Mouse (Mus musculus) megakaryocyte, embryonic 14.5 days (primary cell): ENCODE results near the gene Fam186a. TPM values are rescaled to one million over a fixed set of nuclear protein-coding genes. Genes with fewer than 3 reads are reported as not detected.

Experiments
- H3K27me3 ChIP-seq: replicated peaks from 2 replicates; pipeline ENCODE3; 2012; ENCODE audit warnings: inconsistent platforms
- H3K36me3 ChIP-seq: replicated peaks from 2 replicates; pipeline ENCODE3; 2012; ENCODE audit warnings: low read length, inconsistent platforms, mixed read lengths
- H3K4me1 ChIP-seq: 2 replicates; pipeline ENCODE4 v1.6.1; 2012; ENCODE audit warnings: inconsistent platforms
- H3K4me3 ChIP-seq: replicated peaks from 2 replicates; pipeline ENCODE3; 2012; ENCODE audit warnings: moderate library complexity, mild to moderate bottlenecking, inconsistent platforms
- H3K9me3 ChIP-seq: 2 replicates; pipeline ENCODE4 v1.6.1; 2012; ENCODE audit warnings: inconsistent platforms
- FLI1 ChIP-seq: IDR thresholded peaks from 2 replicates; pipeline ENCODE4 v1.6.1; 2012; ENCODE audit warnings: low read length, inconsistent platforms, mixed read lengths
- GATA1 ChIP-seq: IDR thresholded peaks from 3 replicates; pipeline ENCODE4 v1.6.1; 2012; ENCODE audit warnings: mixed read lengths, low read length, inconsistent platforms, borderline replicate concordance
- polyA plus RNA-seq: library from polyadenylated mRNA; stranded (reverse); fragments of >175 nt; gene quantifications from 2 replicates; pipeline ENCODE4 v1.2.3, GENCODE M21; 2012; ENCODE audit warnings: low replicate concordance; ENCODE audit not compliant: insufficient read depth

Gene Fam186a
- polyA plus RNA-seq, 1 experiment: not detected

GRCm38 (mm10) chr15:99875334-99875869, 91.5 kb downstream of the Fam186a start, which contains the start of gene Lima1:
Gene Lima1, minus strand, starts transcription at chr15:99875456.
- no peaks in the 10 kb centered on the region for H3K9me3 ChIP-seq

GRCm38 (mm10) chr15:99874612-99875333, 92.1 kb downstream of the Fam186a start:
- peaks cover 15% of the 10 kb centered on the region for H3K4me1 ChIP-seq
- peaks cover 56% of the 10 kb centered on the region for H3K27me3 ChIP-seq
- peak overlapping the region; percentile 95 for H3K4me3 ChIP-seq
- H3K9me3 ChIP-seq: no peaks in the 10 kb centered on the region
- H3K36me3 ChIP-seq: no peaks in the 10 kb centered on the region
- TF ChIP-seq GATA1 (no peak), FLI1 (no peak)

More at GRCm38 (mm10) chr15:99875334-99875869, 91.5 kb downstream of the Fam186a start, which contains the start of gene Lima1:
- no peak for TF ChIP-seq FLI1
- no peak for TF ChIP-seq GATA1
- Histone ChIP-seq H3K36me3 (no peaks in the 10 kb centered on the region), H3K4me1 (peaks cover 15% of the 10 kb centered on the region), H3K4me3 (peak within 1 kb of the TSS; percentile 95), H3K27me3 (peaks cover 59% of the 10 kb centered on the region)

GRCm38 (mm10) chr15:99872543-99872942, 94.3 kb downstream of the Fam186a start:
- Histone ChIP-seq H3K27me3 (peaks cover 60% of the 10 kb centered on the region), H3K4me1 (peaks cover 15% of the 10 kb centered on the region), H3K4me3 (no peak overlapping the region), H3K36me3 (no peaks in the 10 kb centered on the region), H3K9me3 (no peaks in the 10 kb centered on the region)
- TF ChIP-seq FLI1: no peak
- no peak for TF ChIP-seq GATA1

Other genes starting within 250 kb of the Fam186a start
- 0.34 TPM in 1 of 2 replicates, not detected in the other for gene Gpd1, start 249.5 kb downstream of the Fam186a start, polyA plus RNA-seq
- gene Cox14, start 241.4 kb downstream of the Fam186a start, polyA plus RNA-seq: 83.6 and 145 TPM in 2 replicates
- 3.2 and 13.6 TPM in 2 replicates for gene Cers5, start 194.2 kb downstream of the Fam186a start, polyA plus RNA-seq
- gene Lima1, start 91.6 kb downstream of the Fam186a start, polyA plus RNA-seq: 0.75 and 1.3 TPM in 2 replicates
- gene Larp4, start 3.0 kb upstream of the Fam186a start, polyA plus RNA-seq: 2.8 TPM in 1 of 2 replicates, not detected in the other
- 0.46 TPM in 1 of 2 replicates, not detected in the other for gene Dip2b, start 71.6 kb upstream of the Fam186a start, polyA plus RNA-seq